Mouse (Mus musculus) layer of hippocampus, postnatal 25 days (tissue): ENCODE data around the gene Vps16. TPM values are rescaled to one million over a fixed set of nuclear protein-coding genes. Genes with fewer than 3 reads are reported as not detected.
A peak's percentile ranks its signal among the peaks of the same experiment; 100 is the strongest.

ENCODE experiments used
- DNase-seq, 2 experiments: peaks; one replicate each; pipeline ENCODE4 v3.0.0; 2022; ENCODE audit warnings: mixed read lengths in 2 of 2, low spot score in 1 of 2; ENCODE audit errors: extremely low spot score in 1 of 2
- total RNA-seq, 2 experiments: library from RNA; stranded (reverse); gene quantifications; 2 replicates each; pipeline ENCODE4 v1.2.3; 2021

Gene Vps16
- total RNA-seq: 10 to 100 TPM; 91.6 to 95.2 TPM

DNA sequence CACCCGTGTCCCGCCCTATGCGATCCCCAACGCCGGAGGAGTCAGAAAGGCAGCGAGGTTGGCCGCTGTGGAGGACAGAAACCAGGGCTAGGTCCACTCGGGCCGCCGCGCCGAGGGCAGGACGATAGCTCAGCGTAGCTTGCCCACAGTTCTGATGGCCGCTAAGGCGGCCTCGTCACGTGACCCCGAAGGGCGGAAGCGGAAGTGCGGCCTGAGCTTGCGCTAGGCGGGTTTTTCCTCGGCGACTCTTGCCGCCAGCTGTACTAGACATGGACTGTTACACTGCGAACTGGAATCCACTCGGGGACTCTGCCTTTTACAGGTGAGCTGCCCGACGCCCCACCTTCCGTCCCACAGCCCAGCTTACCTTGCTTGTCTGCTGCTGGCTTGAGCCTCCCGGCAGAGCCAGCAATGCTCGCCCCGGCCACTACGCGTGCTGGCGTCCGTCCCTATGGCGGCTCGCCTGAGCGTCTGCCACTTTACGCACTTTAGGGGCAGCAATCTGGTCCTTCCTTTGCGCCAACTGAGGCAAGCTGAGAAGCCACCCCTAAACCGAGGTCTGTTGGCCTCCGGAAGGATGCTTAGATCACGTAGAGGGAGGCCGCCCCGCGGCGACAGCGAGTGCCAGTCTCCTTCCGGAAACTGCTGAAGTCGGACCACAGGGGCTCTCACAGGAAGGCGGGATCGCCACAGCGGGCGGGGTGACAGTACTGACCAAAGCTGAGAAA is at the start of gene Vps16, which contains the start of gene Pced1a:
TSS of gene Vps16 (plus strand) at position 214 of the 728 bp plus-strand sequence.
TSS of gene Pced1a (minus strand) at position 576 of the 728 bp plus-strand sequence.
- peak; percentile 82 to 90 for DNase-seq

- no peak for DNase-seq
Observed at GRCm38 (mm10) chr2:130374951-130375350, 49.2 kb upstream of the Vps16 start.

DNA sequence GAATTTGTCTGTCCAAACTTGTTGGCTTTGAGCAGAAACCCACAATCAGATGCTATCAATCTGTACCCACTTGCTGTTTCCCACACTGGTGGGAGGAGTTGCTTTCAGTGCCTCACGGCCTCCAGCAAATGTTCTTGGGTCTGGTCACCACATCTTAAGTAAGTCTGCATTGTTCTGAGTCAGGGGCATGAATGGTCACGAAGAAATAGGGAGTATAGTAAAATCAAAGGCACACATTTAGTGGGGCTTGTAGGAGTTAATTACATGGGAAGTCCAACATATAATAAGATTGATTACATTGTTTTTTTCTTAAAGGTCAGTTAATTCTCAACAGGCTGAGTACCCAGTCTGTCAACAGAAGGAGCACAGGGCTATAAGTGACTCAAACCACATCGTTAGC is 40.9 kb upstream of the Vps16 start:
- no peak for DNase-seq

GRCm38 (mm10) chr2:130383895-130384294 is 40.2 kb upstream of the Vps16 start:
- DNase-seq: no peak

DNA sequence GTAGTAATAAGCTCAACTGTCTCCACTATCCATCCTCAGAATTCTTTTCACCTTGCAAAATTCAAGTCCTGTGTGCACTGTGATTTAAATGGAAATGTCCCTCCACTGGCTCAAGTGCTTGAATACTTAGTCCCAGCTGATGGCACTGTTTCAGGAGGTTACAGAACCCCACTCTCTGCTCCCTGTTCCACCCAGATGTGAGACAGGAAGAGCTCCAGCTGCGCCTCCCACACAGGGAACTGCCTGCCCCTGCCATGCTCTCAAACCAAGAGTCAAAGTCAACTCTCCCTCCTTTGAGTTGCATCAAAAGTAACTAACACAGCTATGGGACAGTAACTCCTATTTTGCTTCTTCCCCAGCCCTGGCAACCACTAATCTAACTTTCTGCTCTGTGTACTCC is 37.9 kb upstream of the Vps16 start:
- DNase-seq: no peak

DNA sequence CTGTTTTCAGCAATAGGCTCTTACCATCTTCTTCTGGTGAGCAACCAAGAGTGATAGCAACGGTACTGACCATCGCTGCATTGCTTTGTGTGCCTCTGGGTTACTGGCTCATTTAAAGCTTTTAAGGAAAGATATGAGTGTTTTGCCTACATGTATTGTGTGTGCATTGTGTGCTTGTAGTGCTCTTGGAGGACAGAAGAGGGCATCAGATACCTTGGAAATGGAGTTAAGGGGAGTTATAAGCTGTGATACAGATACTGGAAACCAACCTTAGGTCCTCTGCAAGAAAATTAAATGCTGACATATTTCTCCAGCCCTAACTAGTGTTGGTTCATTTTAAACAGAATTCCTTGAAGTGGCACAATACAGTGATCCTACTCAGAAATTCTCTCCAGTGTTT is 35.3 kb upstream of the Vps16 start:
- no peak for DNase-seq

GRCm38 (mm10) chr2:130390993-130391625 is 33.0 kb upstream of the Vps16 start:
- no peak for DNase-seq

- DNase-seq: no peak
Observed at GRCm38 (mm10) chr2:130392836-130393235, 31.3 kb upstream of the Vps16 start.

DNA sequence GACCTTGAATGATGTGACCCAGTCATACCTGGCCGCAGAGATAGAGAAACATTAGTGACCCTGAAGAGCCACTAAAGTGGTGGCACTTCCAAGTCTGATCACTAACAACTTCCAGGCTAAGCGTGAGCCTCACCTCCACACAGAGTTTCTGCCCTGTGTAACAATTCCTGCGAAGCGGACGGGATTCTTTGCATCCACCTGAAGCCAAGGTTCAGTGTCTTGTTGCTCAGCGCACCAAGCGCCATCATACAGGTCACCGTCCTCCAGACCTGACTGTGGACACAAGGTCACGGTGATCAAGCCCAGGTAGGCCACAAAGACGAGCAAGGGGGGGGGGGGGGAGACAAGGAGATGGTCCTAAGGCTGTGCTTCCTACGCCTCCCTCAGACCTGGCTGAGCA is 28.4 kb upstream of the Vps16 start:
- no peak for DNase-seq

DNA sequence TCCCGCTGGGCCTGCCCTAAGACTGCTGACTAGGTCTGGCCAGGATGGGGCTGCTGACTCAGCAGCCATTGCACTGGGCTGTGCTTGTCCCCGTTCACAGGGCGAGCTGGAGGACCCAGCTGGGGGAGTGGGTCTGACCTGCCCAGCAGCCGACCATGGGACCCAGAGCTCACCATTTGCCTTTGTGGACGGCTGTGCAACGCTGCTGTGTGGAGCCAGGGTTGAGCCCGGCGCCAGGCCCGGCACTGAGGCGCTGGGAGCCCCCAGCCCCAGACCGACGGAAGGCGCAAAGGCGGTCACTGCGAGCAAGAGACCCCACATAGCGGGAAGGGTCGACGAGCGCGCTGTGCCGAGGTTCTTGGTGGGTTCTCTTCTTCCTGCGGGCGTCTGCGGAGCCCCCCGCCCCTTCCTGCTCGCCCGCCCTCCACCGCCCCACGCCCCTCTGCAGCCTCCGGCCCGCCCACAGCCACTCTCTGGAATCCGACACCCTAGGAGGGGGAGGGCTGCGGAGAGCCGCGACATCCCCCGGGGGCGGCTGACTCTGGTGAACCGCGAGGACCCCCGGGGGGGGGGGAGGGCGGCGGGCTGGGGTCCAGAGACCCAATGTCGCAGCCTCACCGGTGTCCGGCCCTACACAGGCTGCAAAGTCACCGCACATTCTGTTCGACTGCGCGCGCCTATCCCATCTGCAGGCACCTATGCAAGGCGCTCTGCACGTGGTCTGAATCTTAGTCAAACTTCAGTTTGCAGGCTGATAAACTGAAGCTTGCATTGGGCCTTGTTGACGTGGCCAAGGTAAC is 26.8 kb upstream of the Vps16 start, which contains the start of gene Cpxm1:
TSS of gene Cpxm1 (minus strand) at position 389 of the 800 bp plus-strand sequence.
- DNase-seq: no peak

DNA sequence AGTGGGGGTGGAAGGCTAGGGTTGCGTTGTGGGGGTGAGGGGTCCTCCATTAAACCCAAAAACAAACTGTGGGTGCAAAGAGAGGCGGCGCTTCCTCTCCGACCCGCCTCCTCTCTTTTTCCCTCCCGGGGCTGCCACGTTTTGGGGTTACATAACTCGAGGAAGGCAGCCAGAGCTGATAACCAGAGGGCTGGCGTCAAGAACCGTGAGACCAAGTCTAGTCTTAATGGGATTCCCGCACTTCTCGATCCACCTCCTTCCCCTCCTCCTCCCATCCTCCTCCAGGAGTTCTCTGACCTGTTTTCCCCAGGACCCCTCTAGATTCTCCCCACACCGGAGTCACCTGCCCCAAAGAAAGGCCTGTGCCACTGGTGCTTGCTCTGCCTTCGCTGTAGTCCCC is 26.0 kb upstream of the Vps16 start:
- peak in 1 of 2 experiments; percentile 31 for DNase-seq

DNA sequence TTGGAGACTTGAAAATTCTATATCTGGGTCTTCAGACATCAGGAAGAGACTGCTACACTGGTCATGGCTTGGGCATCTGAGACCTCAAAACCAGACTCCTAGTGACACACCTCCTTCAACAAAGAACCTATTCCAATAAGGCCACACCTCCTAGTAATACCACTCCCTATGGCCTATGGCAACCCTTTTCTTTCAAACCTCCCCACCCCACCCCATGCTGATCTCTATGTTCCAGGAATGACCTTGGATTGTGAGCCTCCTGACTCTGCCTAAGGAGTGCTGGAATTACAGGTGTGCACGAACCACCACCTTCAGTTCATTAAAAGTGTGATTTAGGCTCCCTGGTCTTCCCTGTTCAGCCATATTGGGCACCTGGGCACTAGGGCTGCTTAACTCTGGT is 24.1 kb upstream of the Vps16 start:
- no peak for DNase-seq

GRCm38 (mm10) chr2:130401891-130402290 is 22.2 kb upstream of the Vps16 start:
- DNase-seq: no peak

GRCm38 (mm10) chr2:130404939-130405338 is 19.2 kb upstream of the Vps16 start, which contains the start of the genes Gm28372 and 1700020A23Rik:
TSS of gene Gm28372 (plus strand) at chr2:130405239.
TSS of gene 1700020A23Rik (plus strand) at chr2:130405259.
- no peak for DNase-seq

DNA sequence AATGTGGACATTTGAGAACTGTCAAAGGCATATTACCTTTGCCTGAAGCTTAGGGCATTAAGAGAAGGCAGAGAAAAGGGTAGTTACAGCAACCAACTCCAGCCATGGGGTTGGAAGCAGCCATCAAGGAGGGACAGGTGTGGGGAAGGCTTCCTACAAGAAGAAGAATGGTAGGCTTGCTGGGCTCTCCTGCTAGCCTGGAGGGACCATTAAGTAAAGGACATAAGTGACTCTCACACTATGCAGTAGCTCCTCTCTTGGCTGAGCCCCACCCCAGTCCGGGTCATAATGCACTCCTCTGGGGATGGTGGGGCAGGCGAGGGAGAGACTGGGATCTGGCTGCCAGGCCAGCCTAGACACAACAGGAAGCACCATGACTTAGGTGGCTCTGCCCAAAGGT is 18.0 kb upstream of the Vps16 start, which contains the start of gene Tmem239:
TSS of gene Tmem239 (plus strand) at position 301 of the 400 bp plus-strand sequence.
- DNase-seq: no peak

DNA sequence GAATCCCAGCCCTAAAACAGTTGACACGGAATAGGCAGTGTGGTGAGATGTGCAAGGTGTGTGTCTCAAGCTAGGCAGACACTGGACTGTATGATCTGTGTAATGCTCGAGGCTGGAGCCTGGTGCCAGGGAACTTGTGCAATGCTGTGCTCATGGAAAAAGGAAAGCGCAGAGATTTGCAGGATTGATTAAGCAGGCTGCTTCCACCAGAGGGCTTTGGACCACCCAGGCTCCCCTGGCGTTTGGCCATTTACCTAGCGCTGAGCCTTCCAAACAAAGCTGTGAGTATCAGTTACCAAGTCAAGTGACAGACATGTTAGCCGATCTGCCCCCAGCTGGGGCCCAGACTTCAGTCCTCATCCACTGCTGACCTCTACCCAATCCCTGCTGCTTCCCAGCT is 15.9 kb upstream of the Vps16 start:
- no peak for DNase-seq

DNA sequence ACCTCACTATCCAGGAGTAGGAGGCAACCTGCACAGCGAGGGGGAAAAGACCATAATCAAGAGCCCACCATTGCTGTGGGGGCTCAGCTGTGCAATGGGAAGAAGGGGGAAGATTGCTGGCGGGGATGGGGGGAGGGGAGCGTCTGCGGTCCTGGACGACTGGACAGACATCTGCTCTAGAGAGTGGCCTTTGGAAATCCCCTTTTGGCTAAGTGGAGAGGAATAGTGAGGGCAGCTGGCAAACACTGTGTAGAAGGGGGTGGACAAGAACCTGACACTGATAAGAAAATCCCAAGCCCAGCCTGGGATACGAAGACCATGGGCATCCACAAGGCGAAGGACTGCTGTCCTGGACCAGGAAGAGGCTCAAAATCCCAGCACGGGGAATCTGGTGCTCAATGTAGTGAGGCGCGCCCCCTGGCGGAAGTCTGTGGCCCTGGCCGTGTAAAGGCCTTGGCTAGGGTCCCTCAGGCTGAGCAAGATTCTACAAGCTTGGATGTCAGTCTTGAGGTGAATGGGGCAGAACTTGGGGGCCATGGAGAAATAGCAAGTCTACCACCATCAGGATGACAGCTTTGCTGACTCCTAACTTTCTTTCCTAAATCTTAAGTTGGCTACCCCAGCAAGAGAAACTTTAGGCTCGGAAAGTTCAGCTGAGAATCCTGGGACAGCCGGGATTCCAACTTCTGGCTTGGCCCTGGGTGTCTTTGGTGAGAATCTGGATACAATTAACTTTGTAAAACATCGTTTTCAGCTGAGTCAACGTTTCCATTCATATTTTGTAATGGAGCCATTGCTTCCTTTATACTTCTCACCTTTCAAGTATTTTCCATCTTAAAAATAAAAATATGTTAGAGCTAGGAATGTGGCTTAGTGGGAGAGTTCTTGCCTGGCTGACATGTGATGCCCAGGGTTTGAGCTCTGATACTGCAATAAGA is 12.3 kb upstream of the Vps16 start:
- peak; percentile 75 to 92 for DNase-seq

- DNase-seq: no peak
Observed at GRCm38 (mm10) chr2:130412775-130413174, 11.4 kb upstream of the Vps16 start.

- DNase-seq: no peak
Observed at GRCm38 (mm10) chr2:130414094-130414856, 9.9 kb upstream of the Vps16 start.
